Comparison of ENCODE assay signal across 10 mouse cellular contexts in the genomic region with DNA sequence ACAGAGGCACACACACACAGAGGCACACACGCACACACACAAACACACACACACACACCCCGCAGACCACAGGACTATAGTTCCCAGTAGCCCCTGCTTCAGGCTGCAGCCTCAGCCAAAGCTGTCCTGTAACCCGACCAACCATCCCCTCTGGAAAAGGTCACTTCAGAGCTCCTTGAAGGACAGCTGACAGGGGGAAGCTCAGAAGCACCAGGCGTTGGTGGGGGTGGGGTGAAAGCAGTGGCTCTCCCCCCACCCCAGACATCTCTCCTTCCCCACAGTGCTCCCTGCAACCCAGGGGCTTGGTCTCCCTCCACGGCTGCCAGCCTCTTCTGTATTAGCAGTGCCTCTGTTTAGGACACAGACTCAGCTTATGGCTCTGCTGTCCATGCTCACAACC. TPM values are rescaled to one million over a fixed set of nuclear protein-coding genes. Genes with fewer than 3 reads are reported as not detected.
DNase-seq lines count a peak whose midpoint lies in the region; ATAC-seq and TF ChIP-seq lines count a peak whose summit lies in the region.
"Had no signal": no experiment of that assay in that cellular context is flagged by ENCODE, and none has a peak within 500 bp of the region (broad histone marks: within the 10 kb centered on the region; RNA-seq: fewer than 3 reads in every experiment).

No protein-coding gene starts in this region.

- intact Hi-C loops in heart, adult 2 months (cut with DNase I) = no loop called here
- intact Hi-C loops in gastrocnemius, postnatal 14 days (cut with DNase I; ENCODE audit: low total_unique reads) = no loop called here

- no peaks in the 10 kb centered on the region for H3K9me3 ChIP-seq in lung, embryonic 14.5 days (ENCODE audit: low read depth, low read length)
- H3K9me3 ChIP-seq: liver, embryonic 13.5 days had no signal

- peak in 1 of 2 experiments; percentile 9 for DNase-seq in heart, adult 2 months
- no peak for DNase-seq in heart, adult 8-10 months (ENCODE audit: low spot score)
- no peak for DNase-seq in lung, embryonic 14.5 days
- DNase-seq in lung, postnatal 36 days = no peak
- peak; percentile 66 for DNase-seq in gastrocnemius, postnatal 14 days
- DNase-seq in frontal cortex, adult 2 months (ENCODE audit: extremely low spot score in 1 of 2, low spot score in 1 of 2) = no peak
- no peak for DNase-seq in right cerebral cortex, postnatal 14 days
- DNase-seq: liver, embryonic 13.5 days; thymus, adult 2 months had no signal

- TF ChIP-seq CTCF in heart, adult 2 months (IDR thresholded peaks at IDR 0.05) = no peak
- no peak for TF ChIP-seq CTCF in lung, embryonic 14.5 days (IDR thresholded peaks at IDR 0.05; ENCODE audit: low read depth)

- H3K4me3 ChIP-seq in heart, adult 2 months = no peak overlapping the region
- no peak overlapping the region for H3K4me3 ChIP-seq in lung, embryonic 14.5 days (ENCODE audit: low read depth, low read length)
- H3K4me3 ChIP-seq in myocyte = no peak overlapping the region
- H3K4me3 ChIP-seq: liver, embryonic 13.5 days had no signal

- 25% methylated on average over 5 of the region's 5 CpGs for WGBS in heart, adult 2 months
- WGBS in lung, embryonic 14.5 days = 27% methylated on average over 5 of the region's 5 CpGs

- no peak overlapping the region for H3ac ChIP-seq in myocyte (ENCODE audit: control insufficient read depth, insufficient read length)

- no peak for TF ChIP-seq POLR2A in heart, adult 2 months (IDR thresholded peaks at IDR 0.05; ENCODE audit: insufficient read depth, low read depth, low read length)
- no peak for TF ChIP-seq POLR2A in myocyte (IDR thresholded peaks at IDR 0.05; ENCODE audit: insufficient read length, low read depth)

- H3K36me3 ChIP-seq in heart, adult 2 months (ENCODE audit: control insufficient read depth, insufficient read depth, low read length) = no peaks in the 10 kb centered on the region
- peaks cover 19% of the 10 kb centered on the region for H3K36me3 ChIP-seq in lung, embryonic 14.5 days (ENCODE audit: insufficient read depth)
- H3K36me3 ChIP-seq in myocyte (ENCODE audit: control insufficient read depth, insufficient read depth) = peaks cover 4% of the 10 kb centered on the region

- no peak for ATAC-seq in lung, embryonic 14.5 days (ENCODE audit: insufficient read depth)

- H3K4me1 ChIP-seq in heart, adult 2 months (ENCODE audit: control insufficient read depth, insufficient read depth, low read length) = peaks cover 17% of the 10 kb centered on the region
- H3K4me1 ChIP-seq in lung, embryonic 14.5 days (ENCODE audit: insufficient read depth) = no peaks in the 10 kb centered on the region

- H3K27me3 ChIP-seq in heart, adult 2 months (ENCODE audit: control insufficient read depth, insufficient read depth, low read length) = no peaks in the 10 kb centered on the region
- H3K27me3 ChIP-seq in lung, embryonic 14.5 days (ENCODE audit: insufficient read depth, low read length) = no peaks in the 10 kb centered on the region
- H3K27me3 ChIP-seq in myocyte (ENCODE audit: control insufficient read depth, insufficient read depth, insufficient read length) = no peaks in the 10 kb centered on the region
- H3K27me3 ChIP-seq: liver, embryonic 13.5 days had no signal

- TF ChIP-seq EP300 in heart, adult 2 months (IDR thresholded peaks at IDR 0.05; ENCODE audit: insufficient read depth, low read depth, low read length) = no peak

- H3K9ac ChIP-seq in heart, adult 2 months (ENCODE audit: low read depth, low read length) = no peak overlapping the region
- H3K9ac ChIP-seq in lung, embryonic 14.5 days = no peak overlapping the region
- H3K9ac ChIP-seq: liver, embryonic 13.5 days had no signal

- H3K27ac ChIP-seq in heart, adult 2 months = peak overlapping the region; percentile 92
- peak overlapping the region; percentile 32; the same call in 1 of the 2 replicates for H3K27ac ChIP-seq in lung, embryonic 14.5 days (ENCODE audit: low read depth)
- H3K27ac ChIP-seq: liver, embryonic 13.5 days had no signal

- H3K79me2 ChIP-seq in heart, adult 2 months (replicated peaks; ENCODE audit: control insufficient read depth, insufficient read depth, low read length) = 0 out of 2 replicates have a peak, but pooled peaks cover 1% of the 10 kb centered on the region
- H3K79me2 ChIP-seq in myocyte (ENCODE audit: control insufficient read depth, insufficient read depth) = no peaks in the 10 kb centered on the region

- H3K4me2 ChIP-seq in lung, embryonic 14.5 days = no peak overlapping the region
- H3K4me2 ChIP-seq in myocyte (ENCODE audit: low read depth) = peak overlapping the region; percentile 63
- H3K4me2 ChIP-seq: liver, embryonic 13.5 days had no signal

TF ChIP-seq in myocyte, 11 proteins besides CTCF, POLR2A, EP300 and RAD21:
- TF ChIP-seq MYOD1 (IDR thresholded peaks at IDR 0.05; ENCODE audit: control insufficient read depth in 1 of 3, insufficient read length in 2 of 3, low read depth in 2 of 3) (peak in 2 of 3 experiments; percentile 2 to 37), MYOG (IDR thresholded peaks at IDR 0.05; ENCODE audit: control insufficient read depth in 1 of 3, insufficient read depth in 1 of 3, insufficient read length in 2 of 3, low read depth in 2 of 3) (peak in 1 of 3 experiments; percentile 51), POLR2AphosphoS2 (IDR thresholded peaks at IDR 0.05; ENCODE audit: insufficient read length, low read depth) (peak; percentile 10), REST (IDR thresholded peaks at IDR 0.05; ENCODE audit: insufficient read depth, insufficient read length) (no peak)
TF ChIP-seq in myocyte: peak in this region for 3.

RNA-seq across cellular contexts. Expression of a gene that starts 0.7 kb away (rescaled TPM):
- total RNA-seq in heart, adult 2 months (2021) = 1,000 to 10,000 TPM; 1,101 to 1,298 TPM
- 1,120 and 1,632 TPM in 2 replicates for polyA plus RNA-seq in heart, adult 2 months (2012; rRNA removed)
- total RNA-seq in heart, adult 8-10 months (2022) = 1,000 to 10,000 TPM; 1,301 to 1,379 (median 1,330) TPM
- 6.1 and 9.3 TPM in 2 replicates for polyA plus RNA-seq in lung, embryonic 14.5 days (2014; fragmentation: Nextera tagmentation; extraction: Ambion mirVana)
- total RNA-seq in gastrocnemius, postnatal 14 days (2021) = 1,000 to 10,000 TPM; 4,021 to 4,833 TPM
- 232 TPM for polyA plus RNA-seq in myocyte (2012; fragmentation: generic; extraction: Trizol)
- 39.0 and 54.8 TPM in 2 replicates for polyA plus RNA-seq in frontal cortex, adult 2 months (2012; rRNA removed)

RNA-seq across cellular contexts. Expression of a gene that starts 15.7 kb away (rescaled TPM):
- 10 to 100 TPM; 43.3 to 48.0 TPM for total RNA-seq in heart, adult 2 months (2021)
- polyA plus RNA-seq in heart, adult 2 months (2012; rRNA removed) = 90.1 and 97.2 TPM in 2 replicates
- 10 to 100 TPM; 31.2 to 51.0 (median 43.8) TPM for total RNA-seq in heart, adult 8-10 months (2022)
- 34.8 and 35.1 TPM in 2 replicates for polyA plus RNA-seq in lung, embryonic 14.5 days (2014; fragmentation: Nextera tagmentation; extraction: Ambion mirVana)
- total RNA-seq in gastrocnemius, postnatal 14 days (2021) = 10 to 100 TPM; 24.0 to 37.6 TPM
- polyA plus RNA-seq in myocyte (2012; fragmentation: generic; extraction: Trizol) = 8.0 TPM
- 70.0 and 74.0 TPM in 2 replicates for polyA plus RNA-seq in frontal cortex, adult 2 months (2012; rRNA removed)

RNA-seq across cellular contexts. Expression of a gene that starts 20.0 kb away (rescaled TPM):
- 100 to 1,000 TPM in 1 of 2 experiments, 10 to 100 TPM in 1; 93.0 to 103 TPM for total RNA-seq in heart, adult 2 months (2021)
- polyA plus RNA-seq in heart, adult 2 months (2012; rRNA removed) = 51.7 and 58.5 TPM in 2 replicates
- 100 to 1,000 TPM in 1 of 4 experiments, 10 to 100 TPM in 3; 84.3 to 103 (median 91.3) TPM for total RNA-seq in heart, adult 8-10 months (2022)
- 177 and 200 TPM in 2 replicates for polyA plus RNA-seq in lung, embryonic 14.5 days (2014; fragmentation: Nextera tagmentation; extraction: Ambion mirVana)
- total RNA-seq in gastrocnemius, postnatal 14 days (2021) = 10 to 100 TPM; 75.1 to 80.9 TPM
- 131 TPM for polyA plus RNA-seq in myocyte (2012; fragmentation: generic; extraction: Trizol)
- polyA plus RNA-seq in frontal cortex, adult 2 months (2012; rRNA removed) = 179 and 186 TPM in 2 replicates

RNA-seq across cellular contexts. Expression of a gene that starts 35.1 kb away (rescaled TPM):
- 1 to 10 TPM; 4.5 to 5.2 TPM for total RNA-seq in heart, adult 2 months (2021)
- 3.4 TPM in 2 replicates for polyA plus RNA-seq in heart, adult 2 months (2012; rRNA removed)
- total RNA-seq in heart, adult 8-10 months (2022) = 1 to 10 TPM; 3.3 to 6.8 (median 4.1) TPM
- 0.47 and 1.1 TPM in 2 replicates for polyA plus RNA-seq in lung, embryonic 14.5 days (2014; fragmentation: Nextera tagmentation; extraction: Ambion mirVana)
- total RNA-seq in gastrocnemius, postnatal 14 days (2021) = 1 to 10 TPM; 1.5 to 2.9 TPM
- polyA plus RNA-seq in myocyte (2012; fragmentation: generic; extraction: Trizol) = 0.01 TPM
- polyA plus RNA-seq in frontal cortex, adult 2 months (2012; rRNA removed) = 393 and 395 TPM in 2 replicates

RNA-seq across cellular contexts. Expression of a gene that starts 42.5 kb away (rescaled TPM):
- total RNA-seq in heart, adult 2 months (2021) = 10 to 100 TPM; 36.1 to 38.4 TPM
- polyA plus RNA-seq in heart, adult 2 months (2012; rRNA removed) = 88.9 and 107 TPM in 2 replicates
- 10 to 100 TPM; 33.4 to 44.4 (median 34.7) TPM for total RNA-seq in heart, adult 8-10 months (2022)
- polyA plus RNA-seq in lung, embryonic 14.5 days (2014; fragmentation: Nextera tagmentation; extraction: Ambion mirVana) = 13.4 and 22.2 TPM in 2 replicates
- 10 to 100 TPM in 1 of 2 experiments, 1 to 10 TPM in 1; 9.5 to 14.4 TPM for total RNA-seq in gastrocnemius, postnatal 14 days (2021)
- polyA plus RNA-seq in myocyte (2012; fragmentation: generic; extraction: Trizol) = 10.0 TPM
- polyA plus RNA-seq in frontal cortex, adult 2 months (2012; rRNA removed) = 193 and 205 TPM in 2 replicates
